Comparison of ENCODE assay signal across 9 mouse cellular contexts in the genomic region with DNA sequence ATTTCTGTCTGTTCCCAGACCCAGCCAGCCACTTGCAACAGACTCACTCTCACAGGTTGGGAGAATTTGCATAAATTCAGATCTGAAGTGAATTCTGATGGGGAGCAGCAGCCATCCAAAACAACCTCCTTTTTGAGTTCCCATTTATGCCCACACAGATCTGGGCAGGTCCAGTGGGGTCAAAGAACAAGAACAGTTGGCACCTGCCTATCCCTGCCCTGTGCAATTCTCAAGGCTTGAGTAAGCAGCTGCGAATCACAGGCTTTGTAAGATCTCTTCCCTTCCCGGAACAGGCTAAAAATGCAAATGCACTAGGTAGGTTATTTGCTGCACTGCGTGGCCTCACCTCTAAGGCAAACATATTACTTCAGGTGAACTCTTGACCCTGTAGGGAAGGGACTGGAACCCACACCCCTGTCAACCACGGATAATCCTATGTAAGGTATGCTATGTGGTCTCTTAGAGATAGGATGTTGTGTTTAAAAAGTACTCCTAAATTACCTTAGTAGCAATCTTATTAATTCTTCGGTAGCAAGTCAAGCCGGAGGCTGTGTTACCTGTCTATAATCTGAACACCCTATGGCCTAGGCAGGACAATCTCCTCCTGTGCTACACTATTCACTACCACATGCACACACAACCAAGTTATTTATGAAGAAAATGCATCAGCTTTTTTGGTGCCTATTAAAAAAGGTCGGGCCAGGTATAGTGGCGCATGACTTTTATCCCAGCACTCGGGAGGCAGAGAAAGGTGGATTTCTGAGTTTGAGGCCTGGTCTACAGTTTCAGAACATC. TPM values are rescaled to one million over a fixed set of nuclear protein-coding genes. Genes with fewer than 3 reads are reported as not detected.
DNase-seq lines count a peak whose midpoint lies in the region; ATAC-seq and TF ChIP-seq lines count a peak whose summit lies in the region.
"Had no signal": no experiment of that assay in that cellular context is flagged by ENCODE, and none has a peak within 500 bp of the region (broad histone marks: within the 10 kb centered on the region; RNA-seq: fewer than 3 reads in every experiment).

No protein-coding gene starts in this region.

- H3K27ac ChIP-seq in heart, embryonic 16.5 days (ENCODE audit: low read length): peak overlapping the region; percentile 92

- H3K4me1 ChIP-seq in heart, embryonic 16.5 days (ENCODE audit: control insufficient read depth, insufficient read depth, low read length): peaks cover 40% of the 10 kb centered on the region
- peaks cover 40% of the 10 kb centered on the region for H3K4me1 ChIP-seq in lung, adult 2 months (ENCODE audit: control insufficient read depth, insufficient read depth, low read length)

- H3K4me2 ChIP-seq in heart, embryonic 16.5 days (ENCODE audit: low read depth, low read length): peak overlapping the region; percentile 61

- no peaks in the 10 kb centered on the region for H3K27me3 ChIP-seq in heart, embryonic 16.5 days (ENCODE audit: control insufficient read depth, insufficient read depth, low read length)

- DNase-seq in adrenal gland, postnatal 14 days: peak; percentile 35
- no peak for DNase-seq in adrenal gland, adult 8-10 months
- DNase-seq in CD4-positive helper T cell, adult 2 months (ENCODE audit: low read depth, low spot score): peak; percentile 76
- DNase-seq in lung, adult 2 months: no peak
- DNase-seq in cerebellum, adult 9-11 months: no peak
- no peak for DNase-seq in urinary bladder, postnatal 10 days (ENCODE audit: low spot score)

- ATAC-seq in heart, embryonic 16.5 days (replicated peaks; ENCODE audit: extremely low read depth, insufficient read depth, low FRiP score): no peak
- no peak for ATAC-seq in granulocyte monocyte progenitor cell, adult 5-6 weeks (replicated peaks; ENCODE audit: poor library complexity, severe bottlenecking)

- 0 out of 2 replicates have a peak, but pooled peaks have one; percentile 5 for TF ChIP-seq POLR2A in lung, adult 2 months (IDR thresholded peaks at IDR 0.05; ENCODE audit: borderline replicate concordance, extremely low read depth, low read depth, low read length)

- no peak for TF ChIP-seq CTCF in lung, adult 2 months (IDR thresholded peaks at IDR 0.05; ENCODE audit: insufficient read depth, low read length)

- H3K36me3 ChIP-seq in heart, embryonic 16.5 days (ENCODE audit: control insufficient read depth, insufficient read depth): peaks cover 2% of the 10 kb centered on the region; the same call in 1 of the 2 replicates

- H3K9ac ChIP-seq in heart, embryonic 16.5 days (ENCODE audit: low read length): no peak overlapping the region

- no peaks in the 10 kb centered on the region for H3K9me3 ChIP-seq in heart, embryonic 16.5 days (replicated peaks; ENCODE audit: control insufficient read depth, low read length)
- H3K9me3 ChIP-seq: G1E had no signal

- H3K4me3 ChIP-seq in heart, embryonic 16.5 days (ENCODE audit: low read length): no peak overlapping the region
- H3K4me3 ChIP-seq in lung, adult 2 months (replicated peaks; ENCODE audit: extremely low read depth, low read depth, low read length): no peak overlapping the region

- 82% methylated on average over 9 of the region's 9 CpGs for WGBS in heart, embryonic 16.5 days
- WGBS in lung, adult 2 months: 61% methylated on average over 9 of the region's 9 CpGs

RNA-seq across cellular contexts. Expression of gene Tubd1, which starts 35.7 kb away (rescaled TPM):
- 9.1 and 9.8 TPM in 2 replicates for total RNA-seq in adrenal gland, postnatal 14 days (2021)
- total RNA-seq in adrenal gland, adult 8-10 months (2022): 10 to 100 TPM; 10.5 to 11.5 (median 11.4) TPM
- polyA plus RNA-seq in heart, embryonic 16.5 days (2015; fragmentation: Nextera tagmentation; extraction: Ambion mirVana): 13.6 and 14.3 TPM in 2 replicates
- polyA plus RNA-seq in lung, adult 2 months (2012; rRNA removed): 2.6 and 4.0 TPM in 2 replicates
- total RNA-seq in granulocyte monocyte progenitor cell, adult 5-6 weeks (2014; fragmentation: Nextera tagmentation): 10.9 and 12.9 TPM in 2 replicates
- 10.3 and 11.5 TPM in 2 replicates for total RNA-seq in granulocyte monocyte progenitor cell, adult 5-6 weeks (2017)

RNA-seq across cellular contexts. Expression of gene Rps6kb1, which starts 35.9 kb away (rescaled TPM):
- 39.4 and 45.2 TPM in 2 replicates for total RNA-seq in adrenal gland, postnatal 14 days (2021)
- total RNA-seq in adrenal gland, adult 8-10 months (2022): 10 to 100 TPM; 37.4 to 52.1 (median 46.9) TPM
- 39.8 and 40.8 TPM in 2 replicates for polyA plus RNA-seq in heart, embryonic 16.5 days (2015; fragmentation: Nextera tagmentation; extraction: Ambion mirVana)
- polyA plus RNA-seq in lung, adult 2 months (2012; rRNA removed): 5.3 and 7.4 TPM in 2 replicates
- 29.5 and 30.5 TPM in 2 replicates for total RNA-seq in granulocyte monocyte progenitor cell, adult 5-6 weeks (2014; fragmentation: Nextera tagmentation)
- total RNA-seq in granulocyte monocyte progenitor cell, adult 5-6 weeks (2017): 38.2 and 54.1 TPM in 2 replicates

Comparison
In these comparisons a context has a peak if more than half of its experiments do, and no peak if none do; other contexts are left out.
1. DNase-seq: peak in adrenal gland, postnatal 14 days (single experiment) and CD4-positive helper T cell, adult 2 months (single experiment); none in adrenal gland, adult 8-10 months (single experiment), lung, adult 2 months (single experiment), cerebellum, adult 9-11 months (single experiment) and urinary bladder, postnatal 10 days (single experiment).